Mouse (Mus musculus) myocyte (in vitro differentiated cells): Measurements from ENCODE around the gene Aip. TPM values are rescaled to one million over a fixed set of nuclear protein-coding genes. Genes with fewer than 3 reads are reported as not detected.
"Not testable (repeated sequence)": the region's sequence is repeated elsewhere in the genome, so short reads cannot be mapped to it uniquely, and the experiment has no call there.

Experiments
- H3K27me3 ChIP-seq: one replicate; pipeline ENCODE4 v1.6.1; 2011; ENCODE audit not compliant: control insufficient read depth, insufficient read depth, insufficient read length
- H3K36me3 ChIP-seq: one replicate; pipeline ENCODE4 v1.6.1; 2011; ENCODE audit not compliant: control insufficient read depth, insufficient read depth
- H3K4me2 ChIP-seq: one replicate; pipeline ENCODE4 v1.6.1; 2011; ENCODE audit warnings: low read depth, control low read depth
- H3K4me3 ChIP-seq: one replicate; pipeline ENCODE4 v1.5.1; 2011; ENCODE audit warnings: mild to moderate bottlenecking, control low read depth, moderate library complexity
- H3K79me2 ChIP-seq: one replicate; pipeline ENCODE4 v1.6.1; 2011; ENCODE audit not compliant: control insufficient read depth, insufficient read depth
- H3ac ChIP-seq: one replicate; pipeline ENCODE4 v1.6.1; 2011; ENCODE audit not compliant: control insufficient read depth, insufficient read length
- CEBPB ChIP-seq: IDR thresholded peaks from 2 replicates; pipeline ENCODE4 v1.6.1; 2011; ENCODE audit warnings: mild to moderate bottlenecking, moderate library complexity; ENCODE audit not compliant: poor library complexity, insufficient read depth, severe bottlenecking
- E2F4 ChIP-seq: IDR thresholded peaks from one replicate; pipeline ENCODE4 v1.6.1; 2011; ENCODE audit warnings: mild to moderate bottlenecking, control low read depth, moderate library complexity; ENCODE audit not compliant: insufficient read depth
- MAX ChIP-seq: IDR thresholded peaks from one replicate; pipeline ENCODE4 v1.6.1; 2011; ENCODE audit warnings: low read depth, mild to moderate bottlenecking, control low read depth
- MYOD1 ChIP-seq, 3 experiments: IDR thresholded peaks; one replicate each; pipeline ENCODE4 v1.6.1; 2011; ENCODE audit warnings: control low read depth in 2 of 3, low read depth in 2 of 3, mild to moderate bottlenecking in 2 of 3, moderate library complexity in 1 of 3; ENCODE audit not compliant: insufficient read length in 2 of 3, control insufficient read depth in 1 of 3
- MYOG ChIP-seq, 3 experiments: IDR thresholded peaks; one replicate each; pipeline ENCODE4 v1.6.1; 2011; ENCODE audit warnings: control low read depth in 2 of 3, low read depth in 2 of 3, mild to moderate bottlenecking in 2 of 3; ENCODE audit not compliant: insufficient read length in 2 of 3, control insufficient read depth in 1 of 3, insufficient read depth in 1 of 3
- POLR2A ChIP-seq: IDR thresholded peaks from one replicate; pipeline ENCODE4 v1.6.1; 2011; ENCODE audit warnings: low read depth, mild to moderate bottlenecking, control low read depth, moderate library complexity; ENCODE audit not compliant: insufficient read length
- POLR2AphosphoS2 ChIP-seq: IDR thresholded peaks from one replicate; pipeline ENCODE4 v1.6.1; 2011; ENCODE audit warnings: low read depth, control low read depth; ENCODE audit not compliant: insufficient read length
- REST ChIP-seq: IDR thresholded peaks from one replicate; pipeline ENCODE4 v1.6.1; 2011; ENCODE audit warnings: mild to moderate bottlenecking, control low read depth, moderate library complexity; ENCODE audit not compliant: insufficient read depth, insufficient read length
- SRF ChIP-seq: IDR thresholded peaks from one replicate; pipeline ENCODE4 v1.6.1; 2011; ENCODE audit warnings: low read depth; ENCODE audit not compliant: control insufficient read depth, insufficient read length
- TCF12 ChIP-seq: IDR thresholded peaks from one replicate; pipeline ENCODE4 v1.6.1; 2011; ENCODE audit warnings: mild to moderate bottlenecking, control low read depth; ENCODE audit not compliant: poor library complexity, insufficient read depth, severe bottlenecking
- TCF3 ChIP-seq: IDR thresholded peaks from one replicate; pipeline ENCODE4 v1.6.1; 2011; ENCODE audit warnings: low read depth, control low read depth; ENCODE audit not compliant: insufficient read length
- USF1 ChIP-seq: IDR thresholded peaks from one replicate; pipeline ENCODE4 v1.6.1; 2011; ENCODE audit warnings: low read depth, mild to moderate bottlenecking, control low read depth, moderate library complexity
- polyA plus RNA-seq: library from polyadenylated mRNA; unstranded; fragments of >200 nt; fragmentation: generic; extraction: Trizol; gene quantifications from one replicate; pipeline ENCODE4 v1.2.1, GENCODE M21; 2012; ENCODE audit warnings: missing spikeins

Aip gene
- polyA plus RNA-seq, 1 experiment, result 250 TPM

GRCm38 (mm10) chr19:4070756-4071155 lies 54.9 kb downstream of the Aip start:
- Histone ChIP-seq H3K79me2 (no peaks in the 10 kb centered on the region), H3K36me3 (no peaks in the 10 kb centered on the region), H3ac (no peak overlapping the region), H3K4me2 (no peak overlapping the region), H3K4me3 (no peak overlapping the region), H3K27me3 (no peaks in the 10 kb centered on the region)
- TF ChIP-seq TCF12, result no peak

GRCm38 (mm10) chr19:4070311-4070710 lies 55.3 kb downstream of the Aip start:
- TF ChIP-seq POLR2AphosphoS2 (no peak), REST (no peak), MYOG (IDR thresholded peaks at IDR 0.05; ENCODE audit: control insufficient read depth in 1 of 3, insufficient read depth in 1 of 3, insufficient read length in 2 of 3, low read depth in 2 of 3) (no peak), POLR2A (no peak), TCF12 (no peak), CEBPB (no peak), SRF (no peak), MYOD1 (IDR thresholded peaks at IDR 0.05; ENCODE audit: control insufficient read depth in 1 of 3, insufficient read length in 2 of 3, low read depth in 2 of 3) (no peak), TCF3 (no peak), MAX (no peak), USF1 (no peak), E2F4 (no peak)

GRCm38 (mm10) chr19:4068717-4069410 lies 56.8 kb downstream of the Aip start:
- Histone ChIP-seq H3K4me2 (no peak overlapping the region), H3K36me3 (no peaks in the 10 kb centered on the region), H3K4me3 (no peak overlapping the region), H3K27me3 (no peaks in the 10 kb centered on the region), H3ac (no peak overlapping the region), H3K79me2 (no peaks in the 10 kb centered on the region)
- no peak for TF ChIP-seq POLR2A
- no peak for TF ChIP-seq TCF12
- TF ChIP-seq REST, result no peak
- no peak for TF ChIP-seq USF1
- no peak for TF ChIP-seq E2F4
- no peak for TF ChIP-seq CEBPB
- TF ChIP-seq POLR2AphosphoS2, result no peak
- no peak for TF ChIP-seq TCF3
- TF ChIP-seq MAX, result no peak
- no peak for TF ChIP-seq SRF
- no peak for TF ChIP-seq MYOD1 (IDR thresholded peaks at IDR 0.05; ENCODE audit: control insufficient read depth in 1 of 3, insufficient read length in 2 of 3, low read depth in 2 of 3)
- no peak for TF ChIP-seq MYOG (IDR thresholded peaks at IDR 0.05; ENCODE audit: control insufficient read depth in 1 of 3, insufficient read depth in 1 of 3, insufficient read length in 2 of 3, low read depth in 2 of 3)

More at GRCm38 (mm10) chr19:4070311-4070710, 55.3 kb downstream of the Aip start:
- no peak overlapping the region for H3K4me2 ChIP-seq
- no peaks in the 10 kb centered on the region for H3K36me3 ChIP-seq
- H3K79me2 ChIP-seq, result no peaks in the 10 kb centered on the region
- H3ac ChIP-seq, result no peak overlapping the region
- no peak overlapping the region for H3K4me3 ChIP-seq
- H3K27me3 ChIP-seq, result no peaks in the 10 kb centered on the region

- not testable (repeated sequence) for H3K27me3 ChIP-seq, H3ac ChIP-seq, H3K4me3 ChIP-seq, H3K4me2 ChIP-seq, H3K36me3 ChIP-seq, H3K79me2 ChIP-seq
Measured at GRCm38 (mm10) chr19:4068242-4068641, 57.4 kb downstream of the Aip start.

GRCm38 (mm10) chr19:4066877-4067276 lies 58.8 kb downstream of the Aip start:
- H3ac ChIP-seq, result no peak overlapping the region
- no peaks in the 10 kb centered on the region for H3K79me2 ChIP-seq
- TF ChIP-seq E2F4 (no peak), POLR2A (no peak), TCF3 (no peak), USF1 (no peak), TCF12 (no peak)
- H3K4me3 ChIP-seq, result no peak overlapping the region
- H3K36me3 ChIP-seq, result no peaks in the 10 kb centered on the region
- no peak overlapping the region for H3K4me2 ChIP-seq
- no peaks in the 10 kb centered on the region for H3K27me3 ChIP-seq
